Mouse (Mus musculus) hindbrain, embryonic 14.5 days (tissue): ENCODE results near the gene Sppl3. TPM values are rescaled to one million over a fixed set of nuclear protein-coding genes. Genes with fewer than 3 reads are reported as not detected.

ENCODE experiments used
- ATAC-seq: fragments of 200-750 bp; cut with Nextera tagmentation; 2 replicates; pipeline ENCODE4 v1.8.0; 2017; ENCODE audit warnings: moderate number of reproducible peaks, mild to moderate bottlenecking, moderate TSS enrichment, moderate library complexity; ENCODE audit not compliant: low FRiP score
- DNase-seq: peaks from one replicate; pipeline ENCODE4 v3.0.0-alpha.2; 2015; ENCODE audit warnings: low spot score
- H3K27ac ChIP-seq: fragments of 300-500 bp; sonication (generic); 2 replicates; pipeline ENCODE4 v1.5.1; 2014; ENCODE audit warnings: mild to moderate bottlenecking, moderate library complexity
- H3K27me3 ChIP-seq: fragments of 300-500 bp; sonication (generic); 2 replicates; pipeline ENCODE4 v1.6.1; 2014; ENCODE audit warnings: mild to moderate bottlenecking, low read length, mixed read lengths; ENCODE audit not compliant: control insufficient read depth, insufficient read depth
- H3K36me3 ChIP-seq: fragments of 300-500 bp; sonication (generic); replicated peaks from 2 replicates; pipeline ENCODE4 v1.6.1; 2014; ENCODE audit not compliant: control insufficient read depth, insufficient read depth
- H3K4me1 ChIP-seq: fragments of 300-500 bp; sonication (generic); replicated peaks from 2 replicates; pipeline ENCODE4 v1.6.1; 2014; ENCODE audit warnings: antibody characterized with exemption, low read length, mixed read lengths; ENCODE audit not compliant: control insufficient read depth, insufficient read depth
- H3K4me2 ChIP-seq: fragments of 300-500 bp; sonication (generic); replicated peaks from 2 replicates; pipeline ENCODE4 v1.6.1; 2014; ENCODE audit warnings: mild to moderate bottlenecking, moderate library complexity
- H3K4me3 ChIP-seq: fragments of 300-500 bp; sonication (generic); replicated peaks from 2 replicates; pipeline ENCODE4 v1.5.1; 2014; ENCODE audit warnings: mild to moderate bottlenecking, low read length
- H3K9ac ChIP-seq: fragments of 300-500 bp; sonication (generic); 2 replicates; pipeline ENCODE4 v1.6.1; 2014
- H3K9me3 ChIP-seq: fragments of 300-500 bp; sonication (generic); 2 replicates; pipeline ENCODE4 v1.6.1; 2016; ENCODE audit warnings: low read length; ENCODE audit not compliant: control insufficient read depth
- WGBS: fragments of 180-500 bp; shearing (Covaris S2); extraction: QIAGEN DNeasy Blood & Tissue Kit; methylation state at CpG from one replicate; pipeline ENCODE4 v1.1.7; 2014; 5-methylcytosine and 5-hydroxymethylcytosine counted together
- polyA plus RNA-seq: library from polyadenylated mRNA; unstranded; fragments of >200 nt; fragmentation: Nextera tagmentation; extraction: Ambion mirVana; gene quantifications from 2 replicates; pipeline ENCODE4 v1.2.1, GENCODE M21; 2014

The Sppl3 gene
- polyA plus RNA-seq, 1 experiment from 2014 or later, result 30.1 TPM

DNA sequence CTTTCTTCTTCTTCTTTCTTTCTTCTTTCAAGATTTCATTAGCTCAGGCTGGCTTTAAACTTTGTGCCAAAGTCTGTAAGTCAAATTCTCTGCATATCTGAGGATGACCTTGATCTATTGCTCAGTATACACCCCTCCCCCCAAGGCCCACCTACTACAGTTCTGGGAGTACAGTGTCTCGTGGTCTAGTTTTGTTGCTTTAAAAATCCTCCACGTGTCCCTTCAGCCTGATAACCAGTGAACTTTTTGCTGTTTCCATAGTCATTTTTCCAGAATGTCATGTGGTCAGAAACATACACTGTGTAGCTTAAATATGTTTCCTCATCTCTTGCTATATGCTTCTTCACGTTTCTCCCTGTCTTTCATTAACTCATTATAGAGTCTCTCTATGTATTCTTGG lies 976 bp upstream of the Sppl3 start:
- ATAC-seq (no peak), DNase-seq (no peak)
- Histone ChIP-seq H3K36me3 (no peaks in the 10 kb centered on the region), H3K9me3 (no peaks in the 10 kb centered on the region), H3K9ac (peak overlapping the region; percentile 92), H3K4me3 (peak overlapping the region; percentile 78), H3K4me2 (peak overlapping the region; percentile 57), H3K27ac (peak overlapping the region; percentile 91), H3K27me3 (no peaks in the 10 kb centered on the region), H3K4me1 (peaks cover 26% of the 10 kb centered on the region)
- WGBS, result 56% methylated on average over 3 of the region's 3 CpGs

- H3K4me1 ChIP-seq, result peaks cover 26% of the 10 kb centered on the region
- WGBS, result 1% methylated on average over 33 of the region's 57 CpGs
- H3K27ac ChIP-seq, result peak overlapping the region; percentile 91
- H3K4me2 ChIP-seq, result peak overlapping the region; percentile 76
- no peaks in the 10 kb centered on the region for H3K36me3 ChIP-seq
- peak overlapping the region; percentile 78 for H3K4me3 ChIP-seq
- no peaks in the 10 kb centered on the region for H3K27me3 ChIP-seq
- ATAC-seq, result no peak
- H3K9me3 ChIP-seq, result no peaks in the 10 kb centered on the region
- no peak for DNase-seq
- peak overlapping the region; percentile 92 for H3K9ac ChIP-seq
Measured at GRCm38 (mm10) chr5:115011217-115011518, 231 bp downstream of the Sppl3 start.

- under 1% methylated on average over 63 of the region's 63 CpGs for WGBS
- DNase-seq (no peak), ATAC-seq (peak; percentile 51)
- Histone ChIP-seq H3K27me3 (no peaks in the 10 kb centered on the region), H3K4me1 (peaks cover 26% of the 10 kb centered on the region), H3K36me3 (no peaks in the 10 kb centered on the region), H3K4me3 (peak overlapping the region; percentile 78), H3K4me2 (peak overlapping the region; percentile 76), H3K27ac (peak overlapping the region; percentile 91), H3K9ac (peak overlapping the region; percentile 92), H3K9me3 (no peaks in the 10 kb centered on the region)
Measured at GRCm38 (mm10) chr5:115011519-115012261, 753 bp downstream of the Sppl3 start.

DNA sequence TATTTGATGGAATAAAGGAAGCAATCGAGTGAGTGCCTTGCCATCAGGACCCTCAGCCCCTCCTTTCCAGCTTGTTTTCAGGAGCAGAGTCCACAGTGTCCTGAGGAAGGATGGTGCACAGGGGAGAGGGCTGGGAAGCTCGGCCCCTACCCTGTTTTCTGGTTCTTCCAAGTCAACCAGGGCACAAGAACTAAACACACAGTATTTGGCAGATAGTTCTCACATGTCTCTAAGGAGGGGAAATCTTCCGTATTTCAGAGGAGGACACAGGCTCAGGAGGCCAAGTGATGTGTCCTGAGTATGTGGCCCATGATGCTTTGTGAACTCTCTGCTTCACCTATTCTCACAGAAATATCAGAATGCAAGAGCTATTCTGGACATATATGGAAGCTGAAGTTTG lies 2.5 kb downstream of the Sppl3 start:
- WGBS, result 57% methylated on average over 3 of the region's 3 CpGs

GRCm38 (mm10) chr5:115014570-115014969 lies 3.6 kb downstream of the Sppl3 start:
- Histone ChIP-seq H3K27me3 (no peaks in the 10 kb centered on the region), H3K36me3 (no peaks in the 10 kb centered on the region), H3K4me1 (peaks cover 26% of the 10 kb centered on the region), H3K27ac (no peak overlapping the region), H3K4me2 (no peak overlapping the region), H3K4me3 (no peak overlapping the region), H3K9ac (no peak overlapping the region), H3K9me3 (no peaks in the 10 kb centered on the region)
- no peak for ATAC-seq
- no peak for DNase-seq
- WGBS, result 57% methylated on average over 1 of the region's 1 CpGs

More for the DNA sequence above, 2.5 kb downstream of the Sppl3 start:
- H3K9ac ChIP-seq, result no peak overlapping the region
- H3K4me2 ChIP-seq, result peak overlapping the region; percentile 76
- no peak overlapping the region for H3K27ac ChIP-seq
- H3K27me3 ChIP-seq, result no peaks in the 10 kb centered on the region
- ATAC-seq (no peak), DNase-seq (no peak)
- H3K36me3 ChIP-seq, result no peaks in the 10 kb centered on the region
- peaks cover 26% of the 10 kb centered on the region for H3K4me1 ChIP-seq
- H3K4me3 ChIP-seq, result peak overlapping the region; percentile 78; the same call in 1 of the 2 replicates
- H3K9me3 ChIP-seq, result no peaks in the 10 kb centered on the region

- ATAC-seq, result no peak
- 54% methylated on average over 4 of the region's 4 CpGs for WGBS
- no peak overlapping the region for H3K27ac ChIP-seq
- peaks cover 23% of the 10 kb centered on the region for H3K4me1 ChIP-seq
- no peaks in the 10 kb centered on the region for H3K36me3 ChIP-seq
- H3K9ac ChIP-seq, result no peak overlapping the region
- H3K4me3 ChIP-seq, result no peak overlapping the region
- no peak overlapping the region for H3K4me2 ChIP-seq
- no peaks in the 10 kb centered on the region for H3K27me3 ChIP-seq
- no peaks in the 10 kb centered on the region for H3K9me3 ChIP-seq
- DNase-seq, result no peak
Measured at GRCm38 (mm10) chr5:115015121-115015520, 4.2 kb downstream of the Sppl3 start.

DNA sequence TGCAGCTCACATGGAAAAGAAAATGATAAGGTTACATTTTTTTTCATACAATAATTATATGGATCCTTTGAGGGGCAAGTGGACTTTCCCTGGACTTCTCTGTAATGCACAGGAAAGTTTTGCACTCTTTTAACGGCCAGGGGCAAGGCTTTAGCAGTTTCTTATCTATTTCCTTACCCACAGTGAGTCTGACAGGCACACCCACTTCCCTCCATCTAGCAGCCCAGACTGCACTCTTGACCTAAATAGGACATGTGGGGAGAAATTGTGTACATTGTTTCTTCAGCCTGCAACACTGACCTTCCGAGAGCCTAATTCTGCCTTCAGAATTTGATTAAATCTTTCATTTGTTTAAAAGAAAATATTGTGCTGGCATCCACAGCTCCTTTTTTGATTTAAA lies 7.3 kb downstream of the Sppl3 start:
- Histone ChIP-seq H3K4me2 (no peak overlapping the region), H3K4me1 (peaks cover 7% of the 10 kb centered on the region), H3K4me3 (no peak overlapping the region), H3K9ac (no peak overlapping the region), H3K27ac (no peak overlapping the region), H3K36me3 (no peaks in the 10 kb centered on the region), H3K27me3 (no peaks in the 10 kb centered on the region), H3K9me3 (no peaks in the 10 kb centered on the region)
- WGBS, result 75% methylated on average over 2 of the region's 2 CpGs
- DNase-seq, result no peak
- no peak for ATAC-seq

DNA sequence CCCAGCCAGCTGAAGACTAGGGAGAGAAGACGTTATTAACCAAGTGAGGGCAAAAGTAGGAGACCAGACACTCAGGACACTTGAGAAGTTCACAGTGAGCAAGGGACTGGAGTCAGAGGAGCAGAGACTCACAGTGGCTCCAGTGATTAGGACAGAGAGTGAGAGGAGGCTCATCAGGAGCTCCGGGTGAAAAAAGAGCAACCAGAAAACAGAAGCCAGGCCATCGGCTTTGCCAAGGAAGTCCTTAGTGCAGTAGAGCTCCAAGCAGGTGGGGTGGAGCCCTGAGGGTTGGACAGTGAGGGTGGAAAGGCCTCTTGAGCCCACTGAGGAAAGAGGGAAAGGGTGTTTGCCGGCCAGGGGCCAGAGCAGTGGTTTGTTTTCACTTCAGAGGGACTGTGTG lies 7.9 kb downstream of the Sppl3 start:
- no peak overlapping the region for H3K27ac ChIP-seq
- H3K4me1 ChIP-seq, result peaks cover 3% of the 10 kb centered on the region; the same call in 1 of the 2 replicates
- no peak for DNase-seq
- WGBS, result 84% methylated on average over 4 of the region's 4 CpGs
- H3K4me2 ChIP-seq, result no peak overlapping the region
- H3K9ac ChIP-seq, result no peak overlapping the region
- no peaks in the 10 kb centered on the region for H3K27me3 ChIP-seq
- no peaks in the 10 kb centered on the region for H3K36me3 ChIP-seq
- no peaks in the 10 kb centered on the region for H3K9me3 ChIP-seq
- ATAC-seq, result no peak
- no peak overlapping the region for H3K4me3 ChIP-seq

GRCm38 (mm10) chr5:115022021-115022420 lies 11.1 kb downstream of the Sppl3 start:
- WGBS, result 94% methylated on average over 7 of the region's 7 CpGs
- Histone ChIP-seq H3K9ac (no peak overlapping the region), H3K36me3 (no peaks in the 10 kb centered on the region), H3K27me3 (no peaks in the 10 kb centered on the region), H3K4me3 (no peak overlapping the region), H3K4me1 (no peaks in the 10 kb centered on the region), H3K9me3 (no peaks in the 10 kb centered on the region), H3K4me2 (no peak overlapping the region), H3K27ac (no peak overlapping the region)
- no peak for DNase-seq
- ATAC-seq, result no peak

DNA sequence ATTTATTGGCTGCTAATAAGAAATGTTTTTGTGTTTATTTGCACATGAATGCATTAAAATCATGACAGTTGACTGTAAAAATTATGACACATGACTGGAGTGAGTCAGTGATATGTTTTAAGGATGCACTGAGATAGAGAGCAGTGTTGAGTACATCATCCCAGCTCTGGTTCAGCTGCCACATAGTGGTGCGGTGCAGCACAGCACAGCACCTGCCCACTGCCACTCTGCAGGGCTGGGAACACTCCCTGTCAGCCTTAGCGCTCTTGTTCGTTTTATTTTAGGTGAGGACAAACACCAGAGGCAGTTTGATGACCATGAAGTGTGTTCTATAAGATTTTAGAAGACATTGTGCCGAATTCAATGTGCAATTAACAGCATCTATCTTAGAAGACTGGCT lies 15.2 kb downstream of the Sppl3 start:
- Histone ChIP-seq H3K9me3 (no peaks in the 10 kb centered on the region), H3K4me1 (no peaks in the 10 kb centered on the region), H3K4me2 (no peak overlapping the region), H3K27ac (no peak overlapping the region), H3K4me3 (no peak overlapping the region), H3K36me3 (no peaks in the 10 kb centered on the region), H3K27me3 (no peaks in the 10 kb centered on the region), H3K9ac (no peak overlapping the region)
- no peak for ATAC-seq
- WGBS, result 85% methylated on average over 4 of the region's 4 CpGs
- DNase-seq, result no peak
